Mouse (Mus musculus) erythroblast, adult 5-6 weeks (primary cell): ENCODE data around the gene Dscam. TPM values are rescaled to one million over a fixed set of nuclear protein-coding genes. Genes with fewer than 3 reads are reported as not detected.

Experiments
- ATAC-seq: replicated peaks from 2 replicates; pipeline ENCODE4 v1.8.0; 2016; ENCODE audit warnings: moderate number of reproducible peaks, mild to moderate bottlenecking, moderate TSS enrichment, inconsistent platforms; ENCODE audit not compliant: poor library complexity, low FRiP score, severe bottlenecking
- total RNA-seq, 2 experiments: library from RNA; stranded (forward) in 1 of 2; stranded (reverse) in 1 of 2; fragments of 150-400 nt in 1 of 2; fragments of 200-764, 138-1000 nt in 1 of 2; gene quantifications; 2 replicates each; pipeline versions ENCODE4 v1.2.3 to v1.2.4; 2015 to 2017; ENCODE audit warnings: low replicate concordance in 2 of 2

The Dscam gene
- total RNA-seq, 2 experiments from 2014 or later = 0.58 TPM; not detected in 1

- no peak for ATAC-seq
These were observed 200.1 kb downstream of the Dscam start for GRCm38 (mm10) chr16:96970412-96970811.

- peak; percentile 67; the same call in 1 of the 2 replicates for ATAC-seq
These were observed 200.9 kb downstream of the Dscam start for GRCm38 (mm10) chr16:96969643-96970042.

DNA sequence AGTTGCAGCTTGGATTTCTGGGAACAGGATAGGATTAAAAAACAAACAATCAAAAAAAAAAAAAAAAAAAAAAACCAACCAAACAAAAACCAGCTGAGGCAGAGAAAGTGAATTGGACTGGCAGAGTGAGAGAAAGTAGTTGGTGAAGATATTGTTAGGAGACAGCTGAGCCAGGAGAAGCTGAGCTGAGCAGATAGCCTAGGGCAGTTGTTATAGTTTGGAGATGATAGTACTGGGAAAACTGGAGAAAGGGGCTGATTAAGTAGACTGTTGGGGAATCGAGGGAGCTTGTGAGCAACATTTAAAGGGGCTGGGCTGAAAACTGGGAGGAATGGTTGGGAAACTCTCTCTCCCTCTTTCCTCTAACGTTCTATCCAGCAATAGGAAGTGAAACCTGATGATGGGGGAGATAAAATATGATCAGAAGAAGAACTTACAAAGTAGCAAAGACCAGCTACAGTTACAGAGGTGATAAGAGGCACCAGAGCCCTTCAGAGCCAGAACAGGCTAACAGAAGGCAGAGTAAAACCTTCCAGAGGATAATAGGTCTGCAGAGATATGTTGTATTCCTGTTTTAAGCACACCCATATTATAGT is 201.6 kb downstream of the Dscam start:
- no peak for ATAC-seq

DNA sequence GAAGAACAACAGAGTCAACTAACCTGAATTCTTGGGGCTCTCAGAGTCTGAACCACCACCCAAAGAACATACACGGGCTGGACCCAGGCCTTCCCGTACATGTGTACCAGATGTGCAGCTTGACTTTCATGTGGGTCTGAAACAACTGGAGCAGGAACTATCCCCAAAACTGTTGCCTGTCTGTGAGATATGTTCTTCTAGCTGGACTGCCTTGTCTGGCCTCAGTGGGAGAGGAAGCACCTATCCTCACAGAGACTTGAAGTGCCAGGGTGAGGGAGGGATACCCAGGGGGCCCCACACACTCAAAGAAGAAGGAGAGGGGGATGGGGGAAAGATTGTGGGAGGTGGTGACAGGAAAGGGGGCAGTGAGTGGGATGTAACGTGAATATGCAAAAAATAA is 210.9 kb downstream of the Dscam start:
- ATAC-seq = no peak

- ATAC-seq = no peak
These were observed 224.9 kb downstream of the Dscam start for GRCm38 (mm10) chr16:96945468-96946302.

GRCm38 (mm10) chr16:96943648-96944047 is 226.9 kb downstream of the Dscam start:
- no peak for ATAC-seq

DNA sequence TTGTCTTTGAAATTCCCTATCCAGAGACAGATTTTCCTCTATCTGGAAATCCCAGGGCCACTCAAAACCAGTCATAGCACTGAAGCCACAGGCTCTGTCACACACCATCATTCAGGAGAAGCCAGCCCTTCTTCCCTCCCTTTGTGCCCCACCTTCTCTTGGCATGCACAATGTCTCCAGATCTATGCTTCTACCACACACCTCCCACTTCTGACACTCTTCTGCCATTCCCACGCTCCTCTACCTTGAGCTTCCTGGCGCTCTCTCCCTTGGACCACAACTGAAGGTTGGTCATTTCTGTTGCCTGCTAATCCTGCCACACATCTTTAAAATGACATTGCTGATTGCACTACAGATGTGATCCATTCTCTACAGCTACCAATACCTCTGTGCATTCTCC is 235.8 kb downstream of the Dscam start:
- no peak for ATAC-seq

GRCm38 (mm10) chr16:96932211-96932610 is 238.3 kb downstream of the Dscam start:
- no peak for ATAC-seq

- no peak for ATAC-seq
These were observed 238.8 kb downstream of the Dscam start for GRCm38 (mm10) chr16:96931771-96932170.

GRCm38 (mm10) chr16:96928011-96928410 is 242.5 kb downstream of the Dscam start:
- no peak for ATAC-seq

DNA sequence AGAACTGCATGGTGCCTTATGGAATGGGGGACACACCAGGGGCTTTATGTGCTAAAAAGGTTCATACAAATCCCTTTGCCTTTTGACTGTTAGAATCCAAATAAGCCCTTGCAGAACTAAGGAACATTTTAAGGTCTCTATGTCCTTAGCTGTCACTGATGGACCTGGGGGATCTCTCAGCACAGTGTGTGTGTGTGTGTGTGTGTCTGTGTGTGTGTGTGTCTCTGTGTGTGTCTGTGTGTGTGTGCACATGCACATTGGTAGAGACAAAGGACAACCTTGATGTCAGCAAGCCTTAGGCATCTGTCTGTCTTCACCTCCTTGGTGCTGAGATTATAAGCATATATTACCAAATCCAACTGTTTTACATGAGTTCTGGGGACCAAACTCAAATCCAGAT is 243.1 kb downstream of the Dscam start:
- ATAC-seq = no peak

- ATAC-seq = no peak
These were observed 243.6 kb downstream of the Dscam start for GRCm38 (mm10) chr16:96926977-96927376.

GRCm38 (mm10) chr16:96923941-96924340 is 246.6 kb downstream of the Dscam start:
- no peak for ATAC-seq

DNA sequence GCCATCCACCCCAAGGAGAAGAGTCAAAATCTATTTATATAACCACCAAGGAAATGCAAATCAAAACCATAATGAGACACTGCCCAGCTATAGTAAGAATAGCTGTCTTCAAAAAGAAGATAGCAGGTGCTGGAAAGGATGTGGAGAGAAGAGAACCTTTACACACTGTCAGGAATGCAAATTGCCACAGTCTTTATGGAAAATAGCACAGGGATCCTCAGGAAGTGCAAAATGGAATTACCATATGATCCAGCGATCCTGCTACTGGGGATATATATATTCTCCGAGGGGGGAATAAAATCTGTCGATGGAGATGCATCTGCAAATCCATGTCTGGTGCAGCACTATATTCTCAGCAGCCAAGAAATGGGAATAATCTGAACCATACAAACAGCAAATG is 256.1 kb downstream of the Dscam start:
- no peak for ATAC-seq

DNA sequence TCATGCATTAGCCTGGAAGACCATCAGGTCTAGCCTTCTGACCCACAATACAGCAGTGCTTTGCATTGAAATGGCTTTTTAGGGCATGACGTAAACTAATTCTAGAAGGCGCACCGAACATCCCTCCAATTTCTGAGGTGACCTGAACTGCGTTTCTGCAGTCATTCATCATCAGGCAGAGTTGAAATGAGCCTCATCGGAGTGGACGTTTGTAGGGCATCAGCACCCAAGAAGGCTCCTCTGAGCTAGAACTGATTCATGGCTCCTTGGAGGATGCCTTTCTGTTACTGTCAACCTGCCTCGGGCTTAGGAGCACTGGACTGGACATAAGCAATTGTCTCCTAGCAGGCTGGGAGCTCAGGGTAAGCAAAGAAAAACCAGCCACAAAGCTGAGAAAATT is 257.7 kb downstream of the Dscam start:
- no peak for ATAC-seq

DNA sequence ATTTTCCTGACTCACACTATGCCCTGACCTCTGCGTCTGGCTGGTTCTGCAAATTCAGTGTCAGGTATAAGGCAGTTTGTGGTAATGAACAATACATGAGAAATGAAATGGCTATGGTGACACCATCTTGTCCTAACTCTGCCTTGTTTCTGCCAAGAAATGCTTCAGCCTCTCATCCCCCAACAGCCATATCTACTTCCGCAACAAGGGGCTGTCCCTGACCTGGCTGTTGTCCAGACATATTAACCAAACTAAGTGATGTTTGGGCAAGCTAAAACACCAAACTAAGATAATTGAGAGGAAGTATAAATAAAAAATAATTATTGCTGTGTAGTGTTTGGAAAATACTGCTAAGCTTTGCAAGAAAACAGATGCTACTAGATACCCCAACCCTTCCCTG is 258.4 kb downstream of the Dscam start:
- ATAC-seq = no peak

GRCm38 (mm10) chr16:96910405-96911164 is 260.0 kb downstream of the Dscam start:
- no peak for ATAC-seq

DNA sequence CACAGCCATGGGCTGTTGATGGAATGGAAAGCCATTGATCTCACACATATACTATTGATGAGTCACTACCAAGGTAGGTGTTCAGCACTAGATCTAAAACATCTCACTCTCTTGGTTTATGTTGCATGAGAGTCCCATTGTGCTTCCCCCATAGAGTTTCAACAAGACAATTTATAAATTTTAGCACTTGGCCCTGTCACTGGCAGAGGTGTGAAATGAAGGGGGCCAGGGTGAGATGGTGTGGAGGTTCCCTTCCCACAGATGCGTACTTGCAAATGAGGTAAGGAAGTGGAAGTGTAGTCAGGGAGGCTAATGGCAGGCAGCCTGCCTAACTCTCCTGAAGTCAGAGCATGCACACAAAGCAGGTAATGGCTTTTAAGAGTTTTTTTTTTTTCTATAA is 262.7 kb downstream of the Dscam start:
- no peak for ATAC-seq

- ATAC-seq = no peak
These were observed 263.5 kb downstream of the Dscam start for GRCm38 (mm10) chr16:96907081-96907480.

- peak; percentile 91 for ATAC-seq
These were observed 263.9 kb downstream of the Dscam start for GRCm38 (mm10) chr16:96906630-96907029.

GRCm38 (mm10) chr16:96904761-96905160 is 265.8 kb downstream of the Dscam start:
- ATAC-seq = no peak
